Mouse (Mus musculus) embryo, embryonic 11 days (tissue): ENCODE results near the gene Fancg.

ENCODE experiments used
- DNase-seq: peaks from one replicate; pipeline ENCODE4 v3.0.0-alpha.2; 2015

Gene Fancg

GRCm38 (mm10) chr4:43032501-43032900 is 22.2 kb upstream of the Fancg start:
- DNase-seq, result no peak

- peak; percentile 97 for DNase-seq
Measured at GRCm38 (mm10) chr4:43031237-43031995, 21.1 kb upstream of the Fancg start, which contains the start of gene Stoml2. Gene Stoml2 (minus strand): TSS chr4:43031710.

GRCm38 (mm10) chr4:43030780-43031230 is 20.5 kb upstream of the Fancg start:
- DNase-seq, result peak; percentile 36

GRCm38 (mm10) chr4:43030352-43030751 is 20.0 kb upstream of the Fancg start:
- DNase-seq, result no peak

GRCm38 (mm10) chr4:43029749-43030148 is 19.4 kb upstream of the Fancg start:
- no peak for DNase-seq

GRCm38 (mm10) chr4:43029121-43029520 is 18.8 kb upstream of the Fancg start:
- DNase-seq, result no peak

GRCm38 (mm10) chr4:43025084-43025960 is 15.0 kb upstream of the Fancg start, which contains the start of gene Pigo:
Gene Pigo (minus strand): TSS chr4:43025819.
- DNase-seq, result peak; percentile 93

GRCm38 (mm10) chr4:43024673-43025072 is 14.4 kb upstream of the Fancg start:
- no peak for DNase-seq

GRCm38 (mm10) chr4:43021341-43021740 is 11.0 kb upstream of the Fancg start:
- DNase-seq, result no peak

- no peak for DNase-seq
Measured at GRCm38 (mm10) chr4:43020876-43021275, 10.6 kb upstream of the Fancg start.

GRCm38 (mm10) chr4:43019641-43020465 is 9.5 kb upstream of the Fancg start:
- DNase-seq, result no peak

- DNase-seq, result no peak
Measured at GRCm38 (mm10) chr4:43019176-43019575, 8.9 kb upstream of the Fancg start.

GRCm38 (mm10) chr4:43018156-43018555 is 7.8 kb upstream of the Fancg start:
- no peak for DNase-seq

- no peak for DNase-seq
Measured at GRCm38 (mm10) chr4:43012091-43012490, 1.8 kb upstream of the Fancg start.

- peak; percentile 39 for DNase-seq
Measured at GRCm38 (mm10) chr4:43005765-43006164, 4.5 kb downstream of the Fancg start.

GRCm38 (mm10) chr4:43004951-43005350 is 5.4 kb downstream of the Fancg start:
- DNase-seq, result no peak

- no peak for DNase-seq
Measured at GRCm38 (mm10) chr4:43002756-43003439, 7.4 kb downstream of the Fancg start.

GRCm38 (mm10) chr4:43001272-43001671 is 9.0 kb downstream of the Fancg start:
- DNase-seq, result no peak

GRCm38 (mm10) chr4:43000141-43000986 is 9.9 kb downstream of the Fancg start, which contains the start of gene Vcp:
Gene Vcp (minus strand): TSS chr4:43000507.
- peak; percentile 99 for DNase-seq

GRCm38 (mm10) chr4:42999451-43000140 is 10.7 kb downstream of the Fancg start:
- peak; percentile 85 for DNase-seq
